Mouse (Mus musculus): ENCODE data around the gene Mrps18a. TPM values are rescaled to one million over a fixed set of nuclear protein-coding genes. Genes with fewer than 3 reads are reported as not detected.

Mrps18a gene
- total RNA-seq, 1 experiment from 2014 or later, result 32.8 TPM

- no peak for ATAC-seq (replicated peaks in 1 of 2; ENCODE audit: insufficient read depth in 1 of 2, low FRiP score in 2 of 2, low TSS enrichment in 1 of 2, low read depth in 1 of 2, poor library complexity in 2 of 2, severe bottlenecking in 2 of 2)
Measured at GRCm38 (mm10) chr17:46161710-46162109, 50.9 kb downstream of the Mrps18a start.

- ATAC-seq (replicated peaks in 1 of 2; ENCODE audit: insufficient read depth in 1 of 2, low FRiP score in 2 of 2, low TSS enrichment in 1 of 2, low read depth in 1 of 2, poor library complexity in 2 of 2, severe bottlenecking in 2 of 2), result no peak
Measured at GRCm38 (mm10) chr17:46162551-46162950, 51.8 kb downstream of the Mrps18a start.

- ATAC-seq (replicated peaks in 1 of 2; ENCODE audit: insufficient read depth in 1 of 2, low FRiP score in 2 of 2, low TSS enrichment in 1 of 2, low read depth in 1 of 2, poor library complexity in 2 of 2, severe bottlenecking in 2 of 2), result peak in 1 of 2 experiments; percentile 14; a peak in 1 of 4 replicates
Measured at GRCm38 (mm10) chr17:46162951-46163421, 52.2 kb downstream of the Mrps18a start.

GRCm38 (mm10) chr17:46164301-46164700 is 53.5 kb downstream of the Mrps18a start:
- ATAC-seq (replicated peaks in 1 of 2; ENCODE audit: insufficient read depth in 1 of 2, low FRiP score in 2 of 2, low TSS enrichment in 1 of 2, low read depth in 1 of 2, poor library complexity in 2 of 2, severe bottlenecking in 2 of 2), result no peak

- ATAC-seq (replicated peaks in 1 of 2; ENCODE audit: insufficient read depth in 1 of 2, low FRiP score in 2 of 2, low TSS enrichment in 1 of 2, low read depth in 1 of 2, poor library complexity in 2 of 2, severe bottlenecking in 2 of 2), result no peak
Measured at GRCm38 (mm10) chr17:46164791-46165190, 54.0 kb downstream of the Mrps18a start.

GRCm38 (mm10) chr17:46165460-46165859 is 54.7 kb downstream of the Mrps18a start:
- ATAC-seq (replicated peaks in 1 of 2; ENCODE audit: insufficient read depth in 1 of 2, low FRiP score in 2 of 2, low TSS enrichment in 1 of 2, low read depth in 1 of 2, poor library complexity in 2 of 2, severe bottlenecking in 2 of 2), result no peak

GRCm38 (mm10) chr17:46166270-46166669 is 55.5 kb downstream of the Mrps18a start:
- no peak for ATAC-seq (replicated peaks in 1 of 2; ENCODE audit: insufficient read depth in 1 of 2, low FRiP score in 2 of 2, low TSS enrichment in 1 of 2, low read depth in 1 of 2, poor library complexity in 2 of 2, severe bottlenecking in 2 of 2)

- ATAC-seq (replicated peaks in 1 of 2; ENCODE audit: insufficient read depth in 1 of 2, low FRiP score in 2 of 2, low TSS enrichment in 1 of 2, low read depth in 1 of 2, poor library complexity in 2 of 2, severe bottlenecking in 2 of 2), result no peak
Measured at GRCm38 (mm10) chr17:46167014-46167413, 56.2 kb downstream of the Mrps18a start.

- ATAC-seq (replicated peaks in 1 of 2; ENCODE audit: insufficient read depth in 1 of 2, low FRiP score in 2 of 2, low TSS enrichment in 1 of 2, low read depth in 1 of 2, poor library complexity in 2 of 2, severe bottlenecking in 2 of 2), result no peak
Measured at GRCm38 (mm10) chr17:46168318-46168717, 57.5 kb downstream of the Mrps18a start.

GRCm38 (mm10) chr17:46168768-46169167 is 58.0 kb downstream of the Mrps18a start:
- no peak for ATAC-seq (replicated peaks in 1 of 2; ENCODE audit: insufficient read depth in 1 of 2, low FRiP score in 2 of 2, low TSS enrichment in 1 of 2, low read depth in 1 of 2, poor library complexity in 2 of 2, severe bottlenecking in 2 of 2)

- ATAC-seq (replicated peaks in 1 of 2; ENCODE audit: insufficient read depth in 1 of 2, low FRiP score in 2 of 2, low TSS enrichment in 1 of 2, low read depth in 1 of 2, poor library complexity in 2 of 2, severe bottlenecking in 2 of 2), result peak; percentile 49 to 64; a peak in 3 of 4 replicates
Measured at GRCm38 (mm10) chr17:46170538-46170937, 59.8 kb downstream of the Mrps18a start.

Other genes with a start within 250 kb of the Mrps18a start
- 29.6 and 53.8 TPM in 2 replicates for gene Vegfa, start 78.6 kb upstream of the Mrps18a start, total RNA-seq (2017)
- 2.1 and 2.7 TPM in 2 replicates for gene Rsph9, start 33.2 kb downstream of the Mrps18a start, total RNA-seq (2017)
- 0.60 and 8.4 TPM in 2 replicates for gene Mad2l1bp, start 42.6 kb downstream of the Mrps18a start, total RNA-seq (2017)
- gene Gtpbp2, start 50.0 kb downstream of the Mrps18a start, total RNA-seq (2017), result 68.1 and 72.0 TPM in 2 replicates
- gene Polh, start 91.7 kb downstream of the Mrps18a start, total RNA-seq (2017), result 18.2 and 24.1 TPM in 2 replicates
- gene Xpo5, start 91.8 kb downstream of the Mrps18a start, total RNA-seq (2017), result 52.8 and 57.3 TPM in 2 replicates
- 39.4 and 54.0 TPM in 2 replicates for gene Polr1c, start 137.1 kb downstream of the Mrps18a start, total RNA-seq (2017)
- 29.2 and 56.5 TPM in 2 replicates for gene Yipf3, start 137.1 kb downstream of the Mrps18a start, total RNA-seq (2017)
- gene Lrrc73, start 142.5 kb downstream of the Mrps18a start, total RNA-seq (2017), result 0.25 TPM in 1 of 2 replicates, not detected in the other
- gene Tjap1, start 172.0 kb downstream of the Mrps18a start, total RNA-seq (2017), result 9.6 and 30.5 TPM in 2 replicates
- gene Dlk2, start 186.4 kb downstream of the Mrps18a start, total RNA-seq (2017), result not detected in 2 replicates
- 1.3 and 2.2 TPM in 2 replicates for gene Abcc10, start 217.4 kb downstream of the Mrps18a start, total RNA-seq (2017)

All from hematopoietic stem cell, adult 5-6 weeks (primary cell).